Mouse (Mus musculus): ENCODE measurements around the gene Tada3. TPM values are rescaled to one million over a fixed set of nuclear protein-coding genes. Genes with fewer than 3 reads are reported as not detected.

Gene Tada3
- polyA plus RNA-seq (2012; rRNA removed; ENCODE audit: low replicate concordance): 15.6 and 22.6 TPM in 2 replicates

DNA sequence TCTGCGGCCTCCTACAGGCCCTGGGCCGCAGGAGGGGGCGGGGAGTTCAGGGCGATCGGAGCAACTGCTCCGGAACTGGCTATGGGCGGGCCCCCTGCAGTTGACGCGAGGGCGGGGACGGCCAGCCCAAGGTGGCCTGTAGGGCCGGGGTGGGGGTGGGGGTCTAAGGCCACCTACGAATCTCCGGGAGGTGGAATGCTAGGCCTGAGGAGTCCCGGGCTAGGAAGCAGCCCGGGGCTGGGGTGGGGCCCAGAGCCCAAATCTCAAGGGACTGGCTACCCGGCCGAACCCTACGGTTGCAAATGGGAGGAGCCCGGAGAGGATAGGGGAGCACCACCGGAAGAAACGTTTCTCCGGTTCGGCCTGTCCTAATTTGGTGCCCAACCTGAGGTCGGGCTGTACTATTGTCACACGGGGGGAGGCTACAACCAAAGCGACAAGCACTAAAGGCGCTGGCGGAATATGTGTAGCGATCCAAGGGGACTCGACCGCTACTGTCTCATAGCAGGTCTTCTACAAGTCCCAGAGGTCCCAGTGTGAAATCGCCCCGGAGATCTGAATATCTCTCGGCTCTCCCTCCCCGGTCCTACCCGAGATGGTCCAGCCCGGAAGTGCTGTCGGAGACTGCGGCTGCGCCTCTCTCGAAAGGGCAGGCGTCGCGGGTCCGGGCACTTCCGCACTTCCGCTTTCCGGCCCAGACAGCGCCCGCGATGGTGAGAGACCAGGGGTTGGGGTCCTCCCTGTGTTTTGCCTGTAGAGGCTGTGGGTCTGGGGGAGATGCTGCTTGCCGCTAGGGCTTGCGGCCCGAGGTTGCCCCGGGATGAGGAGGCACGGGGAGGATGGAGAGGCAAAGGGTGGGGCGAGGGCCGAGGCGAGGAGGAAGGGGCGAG, at the start of gene Tada3, which contains the start of gene Arpc4:
Tada3 (minus strand) TSS at position 388 of the 890 bp plus-strand sequence.
Arpc4 (plus strand) TSS at position 620 of the 890 bp plus-strand sequence.

DNA sequence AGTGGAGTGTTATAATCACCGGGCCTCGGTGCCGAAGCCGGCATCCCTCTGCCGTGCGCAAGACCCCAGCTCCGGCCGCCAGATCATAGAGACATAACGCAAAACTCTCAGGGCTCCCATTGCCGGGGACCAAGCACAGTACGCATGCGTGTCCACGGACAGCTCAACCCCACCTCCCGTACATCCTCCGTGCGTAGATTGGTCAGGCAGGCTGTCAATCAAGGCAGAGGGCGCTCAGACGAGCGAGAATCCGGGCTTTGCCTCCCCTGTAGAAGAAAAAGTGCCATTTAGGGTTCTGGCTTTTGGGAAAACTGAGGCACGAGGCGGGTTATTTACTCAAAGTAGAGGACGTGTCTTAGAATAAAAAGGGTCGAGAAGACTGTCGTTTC, 41.5 kb upstream of the Tada3 start, which contains the start of gene Rpusd3:
Rpusd3 (minus strand) TSS at position 142 of the 389 bp plus-strand sequence.

DNA sequence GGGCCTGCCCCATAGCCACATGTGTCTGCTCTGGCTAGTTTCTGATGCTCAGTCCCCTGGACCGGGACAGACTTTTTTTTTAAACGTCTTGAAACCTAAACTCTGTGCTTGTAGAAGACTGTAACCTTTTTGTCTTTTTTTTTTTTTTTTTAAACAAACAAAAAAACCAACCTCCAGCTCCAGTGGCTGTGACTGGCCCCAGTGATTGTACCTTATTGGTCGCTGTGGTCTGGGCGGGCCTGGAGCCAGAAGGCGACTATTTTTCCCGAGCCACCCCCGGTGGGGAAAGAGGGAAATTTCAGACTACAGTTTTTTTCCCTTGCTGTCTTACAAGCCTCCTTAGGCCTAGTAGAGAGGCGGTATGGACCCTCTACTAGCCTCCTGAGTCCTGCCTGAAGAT, 11.3 kb upstream of the Tada3 start, which contains the start of gene Ttll3:
Ttll3 (plus strand) TSS at position 301 of the 400 bp plus-strand sequence.

DNA sequence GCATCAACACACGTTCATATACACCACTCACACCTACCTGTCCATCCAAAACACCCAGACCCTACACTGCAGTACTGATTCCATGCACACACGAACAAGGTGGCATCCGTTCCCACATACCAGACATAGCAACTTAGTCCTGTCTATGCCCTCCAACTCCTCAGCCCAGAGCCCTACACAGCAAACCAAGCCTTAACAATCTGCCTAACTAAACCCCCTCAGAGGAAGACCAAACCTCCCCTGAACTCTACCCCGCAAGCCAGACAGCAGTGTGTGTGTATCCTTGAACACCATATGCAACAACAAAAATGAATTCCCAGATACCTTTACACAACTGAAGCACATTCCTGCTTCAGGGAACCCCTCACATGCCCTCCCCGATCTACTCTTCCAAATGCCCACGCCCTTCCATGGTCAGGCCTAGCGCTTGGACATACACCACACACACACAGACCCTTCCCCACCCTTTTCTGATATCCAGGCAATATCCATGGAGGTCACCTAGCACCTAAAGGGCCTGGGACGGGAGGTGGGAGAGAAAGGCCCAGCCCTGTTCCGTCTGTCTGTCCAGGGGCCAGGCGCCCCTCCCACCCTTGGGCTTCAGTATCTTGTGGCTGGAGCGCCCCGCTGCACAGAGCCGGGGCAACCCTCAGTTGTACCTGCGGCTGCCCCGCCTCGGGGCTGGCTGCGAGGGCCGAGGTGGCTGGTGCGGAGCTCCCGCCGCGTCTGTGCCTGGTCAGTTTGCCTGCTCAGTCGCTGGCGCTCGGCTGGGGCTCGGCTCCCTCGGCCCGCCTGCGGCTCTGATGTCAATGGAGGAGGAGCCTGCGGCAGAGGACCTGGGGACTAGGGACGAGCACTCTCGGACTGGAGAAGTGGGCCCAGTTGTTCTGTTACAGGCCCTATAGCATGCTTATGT, 34.2 kb downstream of the Tada3 start, which contains the start of gene Camk1:
Camk1 (minus strand) TSS at position 808 of the 916 bp plus-strand sequence.

DNA sequence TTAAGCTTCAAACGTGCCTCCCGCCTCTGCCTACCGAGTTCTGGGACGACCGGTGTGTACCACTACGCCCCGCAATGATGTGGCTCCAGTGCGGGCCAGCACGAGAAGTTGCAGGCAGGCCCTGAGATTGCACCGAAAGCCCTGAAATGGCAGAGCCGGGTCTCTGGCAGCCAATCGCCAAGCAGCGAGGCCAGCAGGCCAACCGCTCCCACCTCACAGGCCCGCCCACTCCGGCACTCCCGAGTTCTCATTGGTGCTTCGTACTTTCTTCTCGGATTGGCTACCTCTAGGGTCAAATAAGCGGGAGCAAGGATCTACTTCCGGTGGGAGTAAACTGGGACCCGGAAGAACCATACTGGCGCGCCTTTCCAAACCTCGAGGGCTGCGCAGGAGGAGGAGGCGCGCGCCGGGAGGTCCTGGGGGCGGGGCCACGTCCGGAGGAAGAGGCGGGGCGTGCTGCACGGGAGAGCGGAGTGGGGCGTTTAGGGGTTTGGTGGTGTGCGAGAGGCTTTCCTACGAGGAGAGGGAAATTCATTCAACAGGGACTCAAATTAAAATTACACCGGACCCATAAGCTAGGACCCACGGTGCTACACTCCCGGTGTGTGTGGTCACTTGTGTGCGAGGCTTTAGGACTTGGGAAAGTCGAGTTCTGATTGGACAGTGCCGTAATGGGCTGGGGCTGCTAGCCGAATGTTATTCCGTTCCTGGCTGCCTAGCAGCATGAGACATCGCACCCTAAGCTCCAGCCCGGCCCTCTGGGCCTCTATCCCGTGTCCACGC, 51.0 kb downstream of the Tada3 start, which contains the start of gene Ogg1:
Ogg1 (plus strand) TSS at position 440 of the 783 bp plus-strand sequence.

Other genes with a start within 250 kb of the Tada3 start
- 0.30 and 0.39 TPM in 2 replicates for gene Lhfpl4, start 182.5 kb downstream of the Tada3 start, polyA plus RNA-seq (2012; rRNA removed; ENCODE audit: low replicate concordance)
- 47.0 and 65.2 TPM in 2 replicates for gene Mtmr14, start 140.0 kb downstream of the Tada3 start, polyA plus RNA-seq (2012; rRNA removed; ENCODE audit: low replicate concordance)
- gene Cpne9, start 95.6 kb downstream of the Tada3 start, polyA plus RNA-seq (2012; rRNA removed; ENCODE audit: low replicate concordance): not detected in 2 replicates
- 6.7 and 11.1 TPM in 2 replicates for gene Brpf1, start 70.7 kb downstream of the Tada3 start, polyA plus RNA-seq (2012; rRNA removed; ENCODE audit: low replicate concordance)
- 8.0 and 11.7 TPM in 2 replicates for gene Ogg1, start 50.9 kb downstream of the Tada3 start, polyA plus RNA-seq (2012; rRNA removed; ENCODE audit: low replicate concordance)
- 18.2 and 19.5 TPM in 2 replicates for gene Camk1, start 33.9 kb downstream of the Tada3 start, polyA plus RNA-seq (2012; rRNA removed; ENCODE audit: low replicate concordance)
- 67.3 and 119 TPM in 2 replicates for gene Arpc4, start 232 bp upstream of the Tada3 start, polyA plus RNA-seq (2012; rRNA removed; ENCODE audit: low replicate concordance)
- 8.6 and 11.1 TPM in 2 replicates for gene Ttll3, start 11.4 kb upstream of the Tada3 start, polyA plus RNA-seq (2012; rRNA removed; ENCODE audit: low replicate concordance)
- gene Rpusd3, start 41.5 kb upstream of the Tada3 start, polyA plus RNA-seq (2012; rRNA removed; ENCODE audit: low replicate concordance): 84.5 and 129 TPM in 2 replicates
- gene Cidec, start 57.9 kb upstream of the Tada3 start, polyA plus RNA-seq (2012; rRNA removed; ENCODE audit: low replicate concordance): 128 and 320 TPM in 2 replicates
- gene Jagn1, start 64.7 kb upstream of the Tada3 start, polyA plus RNA-seq (2012; rRNA removed; ENCODE audit: low replicate concordance): 30.9 and 44.6 TPM in 2 replicates
- 4.0 and 14.6 TPM in 2 replicates for gene Il17re, start 80.6 kb upstream of the Tada3 start, polyA plus RNA-seq (2012; rRNA removed; ENCODE audit: low replicate concordance)
- 244 and 628 TPM in 2 replicates for gene Il17rc, start 93.5 kb upstream of the Tada3 start, polyA plus RNA-seq (2012; rRNA removed; ENCODE audit: low replicate concordance)
- 7.6 and 8.4 TPM in 2 replicates for gene Creld1, start 105.4 kb upstream of the Tada3 start, polyA plus RNA-seq (2012; rRNA removed; ENCODE audit: low replicate concordance)
- 0.04 and 0.15 TPM in 2 replicates for gene Prrt3, start 124.0 kb upstream of the Tada3 start, polyA plus RNA-seq (2012; rRNA removed; ENCODE audit: low replicate concordance)
- 18.4 and 21.6 TPM in 2 replicates for gene Emc3, start 153.8 kb upstream of the Tada3 start, polyA plus RNA-seq (2012; rRNA removed; ENCODE audit: low replicate concordance)
- gene Fancd2, start 153.8 kb upstream of the Tada3 start, polyA plus RNA-seq (2012; rRNA removed; ENCODE audit: low replicate concordance): 0.89 and 1.6 TPM in 2 replicates
- gene Fancd2os, start 222.8 kb upstream of the Tada3 start, polyA plus RNA-seq (2012; rRNA removed; ENCODE audit: low replicate concordance): not detected in 2 replicates
- gene Brk1, start 226.9 kb upstream of the Tada3 start, polyA plus RNA-seq (2012; rRNA removed; ENCODE audit: low replicate concordance): 67.1 and 90.7 TPM in 2 replicates
- gene Vhl, start 246.1 kb upstream of the Tada3 start, polyA plus RNA-seq (2012; rRNA removed; ENCODE audit: low replicate concordance): 5.1 and 7.9 TPM in 2 replicates